Mouse (Mus musculus) heart, postnatal 0 days (tissue): ENCODE results near the gene Gria3.

Experiments used
- CTCF ChIP-seq: IDR thresholded peaks from 2 replicates; pipeline ENCODE4 v1.5.1; 2016; ENCODE audit warnings: antibody characterized with exemption, control low read depth, low read depth
- EP300 ChIP-seq: IDR thresholded peaks from 2 replicates; pipeline ENCODE4 v1.6.1; 2016; ENCODE audit warnings: antibody characterized with exemption, low read depth

DNA sequence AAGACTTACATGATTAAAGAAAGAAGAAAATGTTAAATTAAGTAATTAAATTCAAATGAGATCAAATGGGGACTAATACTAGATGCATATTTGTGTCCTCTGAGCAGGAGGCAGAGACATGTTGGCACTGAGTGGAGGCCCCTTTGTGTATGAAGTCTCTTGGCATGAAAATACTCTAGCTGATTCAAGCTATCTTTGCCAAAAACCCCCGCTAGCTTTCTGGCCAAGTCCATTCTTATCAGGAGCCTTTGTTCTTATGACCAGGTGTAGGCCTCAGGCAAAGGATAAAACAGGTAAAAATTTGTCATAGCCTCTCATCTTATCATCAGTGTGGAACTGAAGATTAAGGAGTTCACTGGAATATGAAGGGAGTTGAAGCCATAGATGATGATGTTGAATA lies 206.5 kb downstream of the Gria3 start:
- no peak for TF ChIP-seq EP300
- no peak for TF ChIP-seq CTCF
